Mouse (Mus musculus): ENCODE results near the gene Stra8.
A peak's percentile ranks its signal among the peaks of the same experiment; 100 is the strongest.

The Stra8 gene

GRCm38 (mm10) chr6:34919956-34920355, at the start of gene Stra8:
Stra8 (plus strand) TSS chr6:34920163.
- DNase-seq (ENCODE audit: low spot score) = no peak

GRCm38 (mm10) chr6:34870724-34871123, 49.2 kb upstream of the Stra8 start:
- peak; percentile 30 for DNase-seq (ENCODE audit: low spot score)

GRCm38 (mm10) chr6:34871929-34872328, 48.0 kb upstream of the Stra8 start:
- DNase-seq (ENCODE audit: low spot score) = peak; percentile 25

- DNase-seq (ENCODE audit: low spot score) = peak; percentile 25
These were observed 47.1 kb upstream of the Stra8 start for GRCm38 (mm10) chr6:34872871-34873270.

GRCm38 (mm10) chr6:34874101-34874921, 45.7 kb upstream of the Stra8 start:
- DNase-seq (ENCODE audit: low spot score) = peak; percentile 76

- DNase-seq (ENCODE audit: low spot score) = peak; percentile 43
These were observed 44.6 kb upstream of the Stra8 start for GRCm38 (mm10) chr6:34875268-34875761.

GRCm38 (mm10) chr6:34875966-34876834, 43.8 kb upstream of the Stra8 start:
- peak; percentile 45 for DNase-seq (ENCODE audit: low spot score)

- no peak for DNase-seq (ENCODE audit: low spot score)
These were observed 43.2 kb upstream of the Stra8 start for GRCm38 (mm10) chr6:34876835-34877156.

- peak; percentile 95 for DNase-seq (ENCODE audit: low spot score)
These were observed 42.2 kb upstream of the Stra8 start, which contains the start of gene Cyren for GRCm38 (mm10) chr6:34877509-34878321. Cyren (minus strand) TSS chr6:34878060.

- no peak for DNase-seq (ENCODE audit: low spot score)
These were observed 40.7 kb upstream of the Stra8 start for GRCm38 (mm10) chr6:34879101-34879740.

- DNase-seq (ENCODE audit: low spot score) = peak; percentile 61
These were observed 40.0 kb upstream of the Stra8 start for GRCm38 (mm10) chr6:34879911-34880475.

- no peak for DNase-seq (ENCODE audit: low spot score)
These were observed 35.2 kb upstream of the Stra8 start for GRCm38 (mm10) chr6:34884724-34885123.

GRCm38 (mm10) chr6:34887131-34887850, 32.7 kb upstream of the Stra8 start:
- no peak for DNase-seq (ENCODE audit: low spot score)

GRCm38 (mm10) chr6:34889185-34889584, 30.8 kb upstream of the Stra8 start:
- DNase-seq (ENCODE audit: low spot score) = no peak

- DNase-seq (ENCODE audit: low spot score) = no peak
These were observed 24.4 kb upstream of the Stra8 start for GRCm38 (mm10) chr6:34895569-34895968.

- DNase-seq (ENCODE audit: low spot score) = no peak
These were observed 23.7 kb upstream of the Stra8 start for GRCm38 (mm10) chr6:34896168-34896780.

GRCm38 (mm10) chr6:34899127-34899526, 20.8 kb upstream of the Stra8 start:
- no peak for DNase-seq (ENCODE audit: low spot score)

GRCm38 (mm10) chr6:34900990-34901389, 19.0 kb upstream of the Stra8 start:
- DNase-seq (ENCODE audit: low spot score) = no peak

- DNase-seq (ENCODE audit: low spot score) = no peak
These were observed 18.0 kb upstream of the Stra8 start for GRCm38 (mm10) chr6:34901911-34902444.

GRCm38 (mm10) chr6:34902578-34902977, 17.4 kb upstream of the Stra8 start:
- DNase-seq (ENCODE audit: low spot score) = no peak

Data from testis, postnatal 10 days (tissue).